Comparison of ENCODE assay signal across 10 mouse cellular contexts in genomic region chr9:79213364-79213763, GRCm38 (mm10).
DNase-seq lines count a peak whose midpoint lies in the region; ATAC-seq and TF ChIP-seq lines count a peak whose summit lies in the region.
"Had no signal": no experiment of that assay in that cellular context is flagged by ENCODE, and none has a peak within 500 bp of the region (broad histone marks: within the 10 kb centered on the region; RNA-seq: fewer than 3 reads in every experiment).

No protein-coding gene starts in this region.

- no peaks in the 10 kb centered on the region for H3K4me1 ChIP-seq in forebrain, embryonic 14.5 days (ENCODE audit: control insufficient read depth, insufficient read depth, low read length)
- H3K4me1 ChIP-seq in forebrain, embryonic 15.5 days = no peaks in the 10 kb centered on the region
- no peaks in the 10 kb centered on the region for H3K4me1 ChIP-seq in embryonic facial prominence, embryonic 10.5 days
- H3K4me1 ChIP-seq in liver, embryonic 14.5 days (replicated peaks; ENCODE audit: control insufficient read depth in 2 of 2, insufficient read depth in 2 of 2, low read length in 1 of 2) = no peaks in the 10 kb centered on the region
- H3K4me1 ChIP-seq in hindbrain, embryonic 14.5 days (replicated peaks; ENCODE audit: control insufficient read depth, insufficient read depth, low read length) = no peaks in the 10 kb centered on the region
- no peaks in the 10 kb centered on the region for H3K4me1 ChIP-seq in forebrain, postnatal 0 days (ENCODE audit: insufficient read depth)

- ATAC-seq in forebrain, embryonic 14.5 days = no peak
- ATAC-seq in forebrain, embryonic 15.5 days (replicated peaks) = no peak
- peak; percentile 65 for ATAC-seq in liver, embryonic 14.5 days (ENCODE audit: insufficient read depth)
- no peak for ATAC-seq in hindbrain, embryonic 14.5 days (ENCODE audit: low FRiP score)
- no peak for ATAC-seq in forebrain, postnatal 0 days

- no peak overlapping the region for H3K9ac ChIP-seq in forebrain, embryonic 14.5 days (ENCODE audit: low read length)
- H3K9ac ChIP-seq in forebrain, embryonic 15.5 days (replicated peaks) = no peak overlapping the region
- no peak overlapping the region for H3K9ac ChIP-seq in liver, embryonic 14.5 days (replicated peaks)
- H3K9ac ChIP-seq in hindbrain, embryonic 14.5 days = no peak overlapping the region
- H3K9ac ChIP-seq in forebrain, postnatal 0 days = no peak overlapping the region

- TF ChIP-seq CTCF in liver, embryonic 14.5 days (IDR thresholded peaks at IDR 0.05; ENCODE audit: low read depth) = no peak
- no peak for TF ChIP-seq CTCF in forebrain, postnatal 0 days (IDR thresholded peaks at IDR 0.05; ENCODE audit: low read depth)

- no peaks in the 10 kb centered on the region for H3K9me3 ChIP-seq in forebrain, embryonic 14.5 days (replicated peaks; ENCODE audit: control insufficient read depth, low read length)
- H3K9me3 ChIP-seq in forebrain, embryonic 15.5 days = no peaks in the 10 kb centered on the region
- no peaks in the 10 kb centered on the region for H3K9me3 ChIP-seq in embryonic facial prominence, embryonic 10.5 days
- H3K9me3 ChIP-seq in liver, embryonic 14.5 days (ENCODE audit: control insufficient read depth, low read length) = no peaks in the 10 kb centered on the region
- no peaks in the 10 kb centered on the region for H3K9me3 ChIP-seq in hindbrain, embryonic 14.5 days (ENCODE audit: control insufficient read depth, low read length)
- H3K9me3 ChIP-seq in forebrain, postnatal 0 days (ENCODE audit: low read length) = no peaks in the 10 kb centered on the region

- no peaks in the 10 kb centered on the region for H3K36me3 ChIP-seq in forebrain, embryonic 14.5 days (ENCODE audit: control insufficient read depth, insufficient read depth, low read length)
- H3K36me3 ChIP-seq in forebrain, embryonic 15.5 days = no peaks in the 10 kb centered on the region
- H3K36me3 ChIP-seq in embryonic facial prominence, embryonic 10.5 days (replicated peaks) = no peaks in the 10 kb centered on the region
- H3K36me3 ChIP-seq in liver, embryonic 14.5 days (replicated peaks; ENCODE audit: control insufficient read depth, insufficient read depth, low read depth) = no peaks in the 10 kb centered on the region
- no peaks in the 10 kb centered on the region for H3K36me3 ChIP-seq in hindbrain, embryonic 14.5 days (replicated peaks; ENCODE audit: control insufficient read depth, insufficient read depth)
- H3K36me3 ChIP-seq in forebrain, postnatal 0 days (ENCODE audit: insufficient read depth) = no peaks in the 10 kb centered on the region

- no peak overlapping the region for H3K4me3 ChIP-seq in forebrain, embryonic 14.5 days (ENCODE audit: low read depth, low read length)
- no peak overlapping the region for H3K4me3 ChIP-seq in forebrain, embryonic 15.5 days
- no peak overlapping the region for H3K4me3 ChIP-seq in embryonic facial prominence, embryonic 10.5 days
- H3K4me3 ChIP-seq in liver, embryonic 14.5 days (ENCODE audit: insufficient read depth in 1 of 2, low read depth in 2 of 2, low read length in 2 of 2) = no peak overlapping the region
- no peak overlapping the region for H3K4me3 ChIP-seq in hindbrain, embryonic 14.5 days (replicated peaks; ENCODE audit: low read length)
- no peak overlapping the region for H3K4me3 ChIP-seq in forebrain, postnatal 0 days (ENCODE audit: low read depth, low read length)

- peak; percentile 4 for DNase-seq in forebrain, embryonic 14.5 days (ENCODE audit: low spot score)
- DNase-seq in 416B (ENCODE audit: low read depth) = peak; percentile 23
- DNase-seq in embryonic facial prominence, embryonic 10.5 days (ENCODE audit: low spot score) = peak; percentile 28
- DNase-seq in liver, embryonic 14.5 days (ENCODE audit: low read depth in 3 of 3, low spot score in 3 of 3) = peak; percentile 23 to 38 (median 28)
- no peak for DNase-seq in spleen, adult 18-20 months
- no peak for DNase-seq in hindbrain, embryonic 14.5 days (ENCODE audit: low spot score)
- no peak for DNase-seq in forebrain, postnatal 0 days
- DNase-seq: cerebellum, postnatal 36 days had no signal

- no peak overlapping the region for H3K27ac ChIP-seq in forebrain, embryonic 14.5 days (ENCODE audit: low read depth, low read length)
- no peak overlapping the region for H3K27ac ChIP-seq in forebrain, embryonic 15.5 days (replicated peaks)
- no peak overlapping the region for H3K27ac ChIP-seq in embryonic facial prominence, embryonic 10.5 days (replicated peaks)
- no peak overlapping the region for H3K27ac ChIP-seq in liver, embryonic 14.5 days
- no peak overlapping the region for H3K27ac ChIP-seq in hindbrain, embryonic 14.5 days
- H3K27ac ChIP-seq in forebrain, postnatal 0 days (ENCODE audit: low read depth, low read length) = no peak overlapping the region
- H3K27ac ChIP-seq: macrophage had no signal

- TF ChIP-seq EP300 in liver, embryonic 14.5 days (IDR thresholded peaks at IDR 0.05; ENCODE audit: low read depth) = no peak

- no peak overlapping the region for H3K4me2 ChIP-seq in forebrain, embryonic 14.5 days (ENCODE audit: low read length)
- H3K4me2 ChIP-seq in forebrain, embryonic 15.5 days (replicated peaks) = no peak overlapping the region
- H3K4me2 ChIP-seq in liver, embryonic 14.5 days (ENCODE audit: low read depth) = no peak overlapping the region
- no peak overlapping the region for H3K4me2 ChIP-seq in hindbrain, embryonic 14.5 days (replicated peaks)
- H3K4me2 ChIP-seq in forebrain, postnatal 0 days (ENCODE audit: low read depth) = no peak overlapping the region

- no peaks in the 10 kb centered on the region for H3K27me3 ChIP-seq in forebrain, embryonic 14.5 days (replicated peaks; ENCODE audit: control insufficient read depth, insufficient read depth, low read length)
- no peaks in the 10 kb centered on the region for H3K27me3 ChIP-seq in forebrain, embryonic 15.5 days
- H3K27me3 ChIP-seq in embryonic facial prominence, embryonic 10.5 days (replicated peaks; ENCODE audit: low read depth, poor library complexity, severe bottlenecking) = no peaks in the 10 kb centered on the region
- no peaks in the 10 kb centered on the region for H3K27me3 ChIP-seq in liver, embryonic 14.5 days (ENCODE audit: control insufficient read depth, insufficient read depth, low read length)
- H3K27me3 ChIP-seq in hindbrain, embryonic 14.5 days (ENCODE audit: control insufficient read depth, insufficient read depth, low read length) = no peaks in the 10 kb centered on the region
- H3K27me3 ChIP-seq in forebrain, postnatal 0 days (ENCODE audit: insufficient read depth, low read length) = no peaks in the 10 kb centered on the region

- WGBS in forebrain, embryonic 14.5 days = 66% methylated on average over 6 of the region's 6 CpGs
- 47% methylated on average over 6 of the region's 6 CpGs for WGBS in forebrain, embryonic 15.5 days
- WGBS in embryonic facial prominence, embryonic 10.5 days = 39% methylated on average over 6 of the region's 6 CpGs
- 54% methylated on average over 6 of the region's 6 CpGs for WGBS in liver, embryonic 14.5 days (ENCODE audit: insufficient replicate concordance)
- 51% methylated on average over 6 of the region's 6 CpGs for WGBS in hindbrain, embryonic 14.5 days
- WGBS in forebrain, postnatal 0 days = 51% methylated on average over 6 of the region's 6 CpGs

Comparison
In these comparisons a context has a peak if more than half of its experiments do, and no peak if none do; other contexts are left out.
1. DNase-seq: peak in forebrain, embryonic 14.5 days (single experiment), 416B (single experiment), embryonic facial prominence, embryonic 10.5 days (single experiment) and liver, embryonic 14.5 days (3 of 3); none in spleen, adult 18-20 months (0 of 2), hindbrain, embryonic 14.5 days (single experiment) and forebrain, postnatal 0 days (single experiment).